Mouse (Mus musculus): Measurements from ENCODE around the gene Hic2.

GRCm38 (mm10) chr16:17292751-17293150 is 59.4 kb downstream of the Hic2 start:
- TF ChIP-seq GATA1 (IDR thresholded peaks at IDR 0.05; ENCODE audit: borderline replicate concordance, low read length) (no peak), FLI1 (IDR thresholded peaks at IDR 0.05; ENCODE audit: low read length) (no peak)
